Mouse (Mus musculus): ENCODE results near the gene Blcap.

GRCm38 (mm10) chr2:157552158-157552886 is 18.8 kb downstream of the Blcap start:
- TF ChIP-seq POLR2A (IDR thresholded peaks at IDR 0.05; ENCODE audit: extremely low read depth, insufficient read depth, low read length): no peak
- TF ChIP-seq CTCF (IDR thresholded peaks at IDR 0.05; ENCODE audit: extremely low read depth, insufficient read depth, low read length): no peak
